Mouse (Mus musculus): ENCODE measurements around the gene Rnf43.

- TF ChIP-seq TAL1 (IDR thresholded peaks at IDR 0.05; ENCODE audit: low read length) (no peak), GATA1 (IDR thresholded peaks at IDR 0.05; ENCODE audit: low read length) (no peak)
Observed at GRCm38 (mm10) chr11:87749192-87750042, 86.9 kb downstream of the Rnf43 start.
